Mouse (Mus musculus) heart, postnatal 10 days (tissue): ENCODE measurements around the gene Slc39a11. TPM values are rescaled to one million over a fixed set of nuclear protein-coding genes. Genes with fewer than 3 reads are reported as not detected.
"Not testable (repeated sequence)": the region's sequence is repeated elsewhere in the genome, so short reads cannot be mapped to it uniquely, and the experiment has no call there.

Experiments used
- DNase-seq, 2 experiments: peaks; one replicate each; pipeline ENCODE4 v3.0.0; 2021
- intact Hi-C: fragments of 180-260 bp; cut with DNase I; formaldehyde crosslinking; loops from one replicate; pipeline ENCODE4 v1.15.1; 2025
- total RNA-seq, 2 experiments: library from RNA; stranded (reverse); gene quantifications; 2 replicates each; pipeline ENCODE4 v1.2.3; 2021

Slc39a11 gene
- total RNA-seq, 2 experiments from 2014 or later, result 6.2 to 8.1 TPM

- intact Hi-C loops, result no loop called here
- DNase-seq, result no peak
Measured at GRCm38 (mm10) chr11:113669711-113670110, 19.8 kb upstream of the Slc39a11 start.

GRCm38 (mm10) chr11:113668857-113669256, 19.0 kb upstream of the Slc39a11 start:
- DNase-seq, result no peak
- intact Hi-C loops, result no loop called here

- no peak for DNase-seq
- intact Hi-C loops, result no loop called here
Measured at GRCm38 (mm10) chr11:113667704-113668103, 17.8 kb upstream of the Slc39a11 start.

- DNase-seq, result no peak
- intact Hi-C loops, result no loop called here
Measured at GRCm38 (mm10) chr11:113667122-113667521, 17.2 kb upstream of the Slc39a11 start.

- DNase-seq, result no peak
- intact Hi-C loops, result no loop called here
Measured at GRCm38 (mm10) chr11:113666648-113667047, 16.8 kb upstream of the Slc39a11 start.

GRCm38 (mm10) chr11:113666205-113666604, 16.3 kb upstream of the Slc39a11 start:
- no peak for DNase-seq
- intact Hi-C loops, result no loop called here

- intact Hi-C loops, result no loop called here
- DNase-seq, result no peak
Measured at GRCm38 (mm10) chr11:113664279-113664678, 14.4 kb upstream of the Slc39a11 start.

- DNase-seq, result no peak
- intact Hi-C loops, result no loop called here
Measured at GRCm38 (mm10) chr11:113661835-113662351, 12.0 kb upstream of the Slc39a11 start.

GRCm38 (mm10) chr11:113660940-113661339, 11.1 kb upstream of the Slc39a11 start:
- intact Hi-C loops, result no loop called here
- DNase-seq, result no peak

GRCm38 (mm10) chr11:113660213-113660612, 10.3 kb upstream of the Slc39a11 start:
- DNase-seq, intact Hi-C loops: not testable (repeated sequence)

- intact Hi-C loops, result no loop called here
- DNase-seq, result no peak
Measured at GRCm38 (mm10) chr11:113658763-113659162, 8.9 kb upstream of the Slc39a11 start.

GRCm38 (mm10) chr11:113658319-113658718, 8.4 kb upstream of the Slc39a11 start:
- DNase-seq, result no peak
- intact Hi-C loops, result no loop called here

- no peak for DNase-seq
- intact Hi-C loops, result no loop called here
Measured at GRCm38 (mm10) chr11:113657221-113657620, 7.3 kb upstream of the Slc39a11 start.

GRCm38 (mm10) chr11:113656511-113656932, 6.6 kb upstream of the Slc39a11 start:
- intact Hi-C loops, result no loop called here
- no peak for DNase-seq

- intact Hi-C loops, result no loop called here
- DNase-seq, result no peak
Measured at GRCm38 (mm10) chr11:113654561-113655270, 4.8 kb upstream of the Slc39a11 start.

- no peak for DNase-seq
Measured at GRCm38 (mm10) chr11:113654105-113654504, 4.2 kb upstream of the Slc39a11 start.

GRCm38 (mm10) chr11:113652516-113652915, 2.6 kb upstream of the Slc39a11 start:
- no peak for DNase-seq
- intact Hi-C loops, result no loop called here

More at GRCm38 (mm10) chr11:113654105-113654504, 4.2 kb upstream of the Slc39a11 start:
- intact Hi-C loops, result no loop called here

- intact Hi-C loops, result no loop called here
- DNase-seq, result peak; percentile 23 to 52
Measured at GRCm38 (mm10) chr11:113651907-113652273, 2.0 kb upstream of the Slc39a11 start.

- intact Hi-C loops, result no loop called here
- DNase-seq, result no peak
Measured at GRCm38 (mm10) chr11:113651206-113651906, 1.5 kb upstream of the Slc39a11 start.

- intact Hi-C loops, result loop anchor here (1.0 to 2.0 kb wide), 2 partner anchors 34 to 162 kb away; no protein-coding TSS in a partner anchor
- no peak for DNase-seq
Measured at GRCm38 (mm10) chr11:113648690-113649352, 1.1 kb downstream of the Slc39a11 start, which contains the start of gene Cog1. TSS of gene Cog1 (plus strand) at chr11:113649169.

- DNase-seq, result peak; percentile 79 to 90
- intact Hi-C loops, result loop anchor here (1.0 to 2.0 kb wide), 2 partner anchors 35 to 163 kb away; no protein-coding TSS in a partner anchor
Measured at GRCm38 (mm10) chr11:113648152-113648551, 1.7 kb downstream of the Slc39a11 start.
